Mouse (Mus musculus): ENCODE measurements around the gene Foxl2. TPM values are rescaled to one million over a fixed set of nuclear protein-coding genes. Genes with fewer than 3 reads are reported as not detected.

Foxl2 gene
- 0.01 TPM for polyA plus RNA-seq (2012; fragmentation: generic; extraction: Trizol)

- Histone ChIP-seq H3ac (ENCODE audit: control insufficient read depth, insufficient read length) (no peak within 1 kb of the TSS), H3K4me2 (ENCODE audit: low read depth) (peak within 1 kb of the TSS; percentile 48), H3K36me3 (ENCODE audit: control insufficient read depth, insufficient read depth) (no peaks in the 10 kb centered on the region), H3K27me3 (ENCODE audit: control insufficient read depth, insufficient read depth, insufficient read length) (peaks cover 82% of the 10 kb centered on the region), H3K4me3 (no peak within 1 kb of the TSS), H3K79me2 (ENCODE audit: control insufficient read depth, insufficient read depth) (no peaks in the 10 kb centered on the region)
- TF ChIP-seq TCF12 (IDR thresholded peaks at IDR 0.05; ENCODE audit: insufficient read depth, poor library complexity, severe bottlenecking) (no peak), SRF (IDR thresholded peaks at IDR 0.05; ENCODE audit: control insufficient read depth, insufficient read length, low read depth) (no peak), MAX (IDR thresholded peaks at IDR 0.05; ENCODE audit: low read depth) (no peak), MYOG (IDR thresholded peaks at IDR 0.05; ENCODE audit: control insufficient read depth in 1 of 3, insufficient read depth in 1 of 3, insufficient read length in 2 of 3, low read depth in 2 of 3) (no peak), CEBPB (IDR thresholded peaks at IDR 0.05; ENCODE audit: insufficient read depth, poor library complexity, severe bottlenecking) (no peak), POLR2AphosphoS2 (IDR thresholded peaks at IDR 0.05; ENCODE audit: insufficient read length, low read depth) (no peak), E2F4 (IDR thresholded peaks at IDR 0.05; ENCODE audit: insufficient read depth) (no peak), REST (IDR thresholded peaks at IDR 0.05; ENCODE audit: insufficient read depth, insufficient read length) (no peak), MYOD1 (IDR thresholded peaks at IDR 0.05; ENCODE audit: control insufficient read depth in 1 of 3, insufficient read length in 2 of 3, low read depth in 2 of 3) (no peak), TCF3 (IDR thresholded peaks at IDR 0.05; ENCODE audit: insufficient read length, low read depth) (no peak), USF1 (IDR thresholded peaks at IDR 0.05; ENCODE audit: low read depth) (no peak), POLR2A (IDR thresholded peaks at IDR 0.05; ENCODE audit: insufficient read length, low read depth) (no peak)
Measured at GRCm38 (mm10) chr9:98955103-98955715, at the start of gene Foxl2. Gene Foxl2, plus strand, starts transcription at chr9:98955288.

GRCm38 (mm10) chr9:98920629-98921523, 34.2 kb upstream of the Foxl2 start:
- TF ChIP-seq POLR2AphosphoS2 (IDR thresholded peaks at IDR 0.05; ENCODE audit: insufficient read length, low read depth) (no peak), SRF (IDR thresholded peaks at IDR 0.05; ENCODE audit: control insufficient read depth, insufficient read length, low read depth) (no peak), MYOD1 (IDR thresholded peaks at IDR 0.05; ENCODE audit: control insufficient read depth in 1 of 3, insufficient read length in 2 of 3, low read depth in 2 of 3) (no peak), USF1 (IDR thresholded peaks at IDR 0.05; ENCODE audit: low read depth) (no peak), TCF12 (IDR thresholded peaks at IDR 0.05; ENCODE audit: insufficient read depth, poor library complexity, severe bottlenecking) (no peak), E2F4 (IDR thresholded peaks at IDR 0.05; ENCODE audit: insufficient read depth) (no peak), MAX (IDR thresholded peaks at IDR 0.05; ENCODE audit: low read depth) (no peak), POLR2A (IDR thresholded peaks at IDR 0.05; ENCODE audit: insufficient read length, low read depth) (no peak), CEBPB (IDR thresholded peaks at IDR 0.05; ENCODE audit: insufficient read depth, poor library complexity, severe bottlenecking) (no peak), MYOG (IDR thresholded peaks at IDR 0.05; ENCODE audit: control insufficient read depth in 1 of 3, insufficient read depth in 1 of 3, insufficient read length in 2 of 3, low read depth in 2 of 3) (no peak), REST (IDR thresholded peaks at IDR 0.05; ENCODE audit: insufficient read depth, insufficient read length) (no peak)
- Histone ChIP-seq H3K27me3 (ENCODE audit: control insufficient read depth, insufficient read depth, insufficient read length) (no peaks in the 10 kb centered on the region), H3ac (ENCODE audit: control insufficient read depth, insufficient read length) (no peak overlapping the region), H3K4me2 (ENCODE audit: low read depth) (no peak overlapping the region), H3K79me2 (ENCODE audit: control insufficient read depth, insufficient read depth) (no peaks in the 10 kb centered on the region), H3K4me3 (no peak overlapping the region), H3K36me3 (ENCODE audit: control insufficient read depth, insufficient read depth) (no peaks in the 10 kb centered on the region)

GRCm38 (mm10) chr9:98923119-98923518, 32.0 kb upstream of the Foxl2 start:
- Histone ChIP-seq H3K79me2 (ENCODE audit: control insufficient read depth, insufficient read depth) (no peaks in the 10 kb centered on the region), H3K4me2 (ENCODE audit: low read depth) (no peak overlapping the region), H3ac (ENCODE audit: control insufficient read depth, insufficient read length) (no peak overlapping the region), H3K27me3 (ENCODE audit: control insufficient read depth, insufficient read depth, insufficient read length) (no peaks in the 10 kb centered on the region), H3K4me3 (no peak overlapping the region), H3K36me3 (ENCODE audit: control insufficient read depth, insufficient read depth) (no peaks in the 10 kb centered on the region)
- TF ChIP-seq MAX (IDR thresholded peaks at IDR 0.05; ENCODE audit: low read depth) (no peak), POLR2A (IDR thresholded peaks at IDR 0.05; ENCODE audit: insufficient read length, low read depth) (no peak), USF1 (IDR thresholded peaks at IDR 0.05; ENCODE audit: low read depth) (no peak), TCF12 (IDR thresholded peaks at IDR 0.05; ENCODE audit: insufficient read depth, poor library complexity, severe bottlenecking) (no peak), CEBPB (IDR thresholded peaks at IDR 0.05; ENCODE audit: insufficient read depth, poor library complexity, severe bottlenecking) (no peak), POLR2AphosphoS2 (IDR thresholded peaks at IDR 0.05; ENCODE audit: insufficient read length, low read depth) (no peak), REST (IDR thresholded peaks at IDR 0.05; ENCODE audit: insufficient read depth, insufficient read length) (no peak), MYOD1 (IDR thresholded peaks at IDR 0.05; ENCODE audit: control insufficient read depth in 1 of 3, insufficient read length in 2 of 3, low read depth in 2 of 3) (no peak), MYOG (IDR thresholded peaks at IDR 0.05; ENCODE audit: control insufficient read depth in 1 of 3, insufficient read depth in 1 of 3, insufficient read length in 2 of 3, low read depth in 2 of 3) (no peak), SRF (IDR thresholded peaks at IDR 0.05; ENCODE audit: control insufficient read depth, insufficient read length, low read depth) (no peak), TCF3 (IDR thresholded peaks at IDR 0.05; ENCODE audit: insufficient read length, low read depth) (no peak), E2F4 (IDR thresholded peaks at IDR 0.05; ENCODE audit: insufficient read depth) (no peak)

DNA sequence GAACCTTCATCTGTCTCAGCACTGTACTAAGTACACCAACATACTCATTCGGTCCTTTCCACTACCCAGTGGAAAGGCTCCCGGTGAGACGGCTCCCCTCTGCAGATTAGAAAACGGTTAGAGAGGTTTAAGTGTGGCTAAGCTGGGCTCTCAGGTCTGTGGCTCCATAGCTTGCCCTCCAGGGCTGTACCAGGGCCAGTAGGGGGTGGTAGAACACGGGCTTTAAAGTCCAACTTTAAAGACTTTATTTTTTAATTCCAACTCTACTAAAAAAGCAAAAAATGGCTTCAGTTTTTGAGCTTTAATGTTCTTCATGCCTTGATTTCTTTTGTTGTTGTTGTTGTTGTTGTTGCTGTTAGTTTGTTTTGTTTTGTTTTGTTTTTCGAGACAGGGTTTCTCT, 30.9 kb upstream of the Foxl2 start:
- TF ChIP-seq CEBPB (IDR thresholded peaks at IDR 0.05; ENCODE audit: insufficient read depth, poor library complexity, severe bottlenecking), result no peak
- no peak for TF ChIP-seq REST (IDR thresholded peaks at IDR 0.05; ENCODE audit: insufficient read depth, insufficient read length)
- TF ChIP-seq USF1 (IDR thresholded peaks at IDR 0.05; ENCODE audit: low read depth), result no peak
- no peak for TF ChIP-seq E2F4 (IDR thresholded peaks at IDR 0.05; ENCODE audit: insufficient read depth)
- no peak for TF ChIP-seq MYOD1 (IDR thresholded peaks at IDR 0.05; ENCODE audit: control insufficient read depth in 1 of 3, insufficient read length in 2 of 3, low read depth in 2 of 3)
- TF ChIP-seq MAX (IDR thresholded peaks at IDR 0.05; ENCODE audit: low read depth), result no peak

More for the DNA sequence above, 30.9 kb upstream of the Foxl2 start:
- no peaks in the 10 kb centered on the region for H3K36me3 ChIP-seq (ENCODE audit: control insufficient read depth, insufficient read depth)
- no peaks in the 10 kb centered on the region for H3K27me3 ChIP-seq (ENCODE audit: control insufficient read depth, insufficient read depth, insufficient read length)
- H3K4me2 ChIP-seq (ENCODE audit: low read depth), result no peak overlapping the region
- no peaks in the 10 kb centered on the region for H3K79me2 ChIP-seq (ENCODE audit: control insufficient read depth, insufficient read depth)
- no peak overlapping the region for H3ac ChIP-seq (ENCODE audit: control insufficient read depth, insufficient read length)
- no peak overlapping the region for H3K4me3 ChIP-seq
